Mouse (Mus musculus) heart, embryonic 10.5 days (tissue): Measurements from ENCODE around the gene Rpa1. TPM values are rescaled to one million over a fixed set of nuclear protein-coding genes. Genes with fewer than 3 reads are reported as not detected.

Experiments used
- DNase-seq: peaks from one replicate; pipeline ENCODE4 v3.0.0-alpha.2; 2017; ENCODE audit warnings: low spot score
- H3K27ac ChIP-seq: fragments of 300-500 bp; sonication (generic); 2 replicates; pipeline ENCODE4 v1.5.1; 2016; ENCODE audit warnings: mild to moderate bottlenecking
- H3K27me3 ChIP-seq: fragments of 300-500 bp; sonication (generic); 2 replicates; pipeline ENCODE4 v1.6.1; 2016; ENCODE audit warnings: mild to moderate bottlenecking; ENCODE audit not compliant: poor library complexity, insufficient read depth, severe bottlenecking
- H3K36me3 ChIP-seq: fragments of 300-500 bp; sonication (generic); 2 replicates; pipeline ENCODE4 v1.6.1; 2016; ENCODE audit warnings: mild to moderate bottlenecking, moderate library complexity
- H3K4me1 ChIP-seq: fragments of 300-500 bp; sonication (generic); 2 replicates; pipeline ENCODE4 v1.6.1; 2016; ENCODE audit warnings: mild to moderate bottlenecking
- H3K4me3 ChIP-seq: fragments of 300-500 bp; sonication (generic); 2 replicates; pipeline ENCODE4 v1.5.1; 2016; ENCODE audit warnings: mild to moderate bottlenecking, moderate library complexity
- H3K9me3 ChIP-seq: fragments of 300-500 bp; sonication (generic); 2 replicates; pipeline ENCODE4 v1.6.1; 2016; ENCODE audit warnings: mild to moderate bottlenecking, moderate library complexity
- WGBS: fragments of 180-500 bp; shearing (Covaris S2); methylation state at CpG from one replicate; pipeline ENCODE4 v1.1.7; 2016; 5-methylcytosine and 5-hydroxymethylcytosine counted together
- polyA plus RNA-seq: library from polyadenylated mRNA; unstranded; fragments of >200 nt; fragmentation: Nextera tagmentation; extraction: Ambion mirVana; gene quantifications from 2 replicates; pipeline ENCODE4 v1.2.1, GENCODE M21; 2016

Rpa1 gene
- polyA plus RNA-seq, 1 experiment from 2014 or later, result 127 TPM

- 84% methylated on average over 2 of the region's 2 CpGs for WGBS
- peaks cover 31% of the 10 kb centered on the region for H3K36me3 ChIP-seq
Measured at GRCm38 (mm10) chr11:75344163-75344562, 4.0 kb downstream of the Rpa1 start.

GRCm38 (mm10) chr11:75343096-75343495 is 5.0 kb downstream of the Rpa1 start:
- DNase-seq, result peak; percentile 56
- WGBS, result 88% methylated on average over 2 of the region's 2 CpGs
- H3K4me1 ChIP-seq, result peaks cover 14% of the 10 kb centered on the region
- no peaks in the 10 kb centered on the region for H3K9me3 ChIP-seq
- no peaks in the 10 kb centered on the region for H3K27me3 ChIP-seq
- no peak overlapping the region for H3K4me3 ChIP-seq
- H3K27ac ChIP-seq, result no peak overlapping the region
- peaks cover 41% of the 10 kb centered on the region for H3K36me3 ChIP-seq

More at GRCm38 (mm10) chr11:75344163-75344562, 4.0 kb downstream of the Rpa1 start:
- Histone ChIP-seq H3K4me3 (no peak overlapping the region), H3K27ac (no peak overlapping the region), H3K4me1 (peaks cover 19% of the 10 kb centered on the region), H3K9me3 (no peaks in the 10 kb centered on the region), H3K27me3 (no peaks in the 10 kb centered on the region)
- no peak for DNase-seq

GRCm38 (mm10) chr11:75340698-75341345 is 7.3 kb downstream of the Rpa1 start:
- Histone ChIP-seq H3K27ac (no peak overlapping the region), H3K9me3 (no peaks in the 10 kb centered on the region), H3K4me1 (0 out of 2 replicates have a peak, but pooled peaks cover 4% of the 10 kb centered on the region), H3K4me3 (no peak overlapping the region), H3K36me3 (peaks cover 61% of the 10 kb centered on the region), H3K27me3 (no peaks in the 10 kb centered on the region)
- WGBS, result 89% methylated on average over 12 of the region's 12 CpGs
- DNase-seq, result peak; percentile 39

- no peaks in the 10 kb centered on the region for H3K27me3 ChIP-seq
- no peaks in the 10 kb centered on the region for H3K9me3 ChIP-seq
- H3K27ac ChIP-seq, result no peak overlapping the region
- H3K4me3 ChIP-seq, result no peak overlapping the region
- 89% methylated on average over 14 of the region's 14 CpGs for WGBS
- H3K36me3 ChIP-seq, result peaks cover 64% of the 10 kb centered on the region
- DNase-seq, result no peak
- H3K4me1 ChIP-seq, result 0 out of 2 replicates have a peak, but pooled peaks cover 4% of the 10 kb centered on the region
Measured at GRCm38 (mm10) chr11:75340076-75340475, 8.0 kb downstream of the Rpa1 start.

GRCm38 (mm10) chr11:75337246-75337645 is 10.9 kb downstream of the Rpa1 start:
- Histone ChIP-seq H3K27ac (no peak overlapping the region), H3K4me1 (no peaks in the 10 kb centered on the region), H3K4me3 (no peak overlapping the region), H3K9me3 (no peaks in the 10 kb centered on the region), H3K27me3 (no peaks in the 10 kb centered on the region), H3K36me3 (peaks cover 78% of the 10 kb centered on the region)
- no peak for DNase-seq
- WGBS, result 88% methylated on average over 7 of the region's 7 CpGs

GRCm38 (mm10) chr11:75336676-75337075 is 11.4 kb downstream of the Rpa1 start:
- no peak overlapping the region for H3K4me3 ChIP-seq
- WGBS, result 67% methylated on average over 8 of the region's 8 CpGs
- H3K27me3 ChIP-seq, result no peaks in the 10 kb centered on the region
- no peaks in the 10 kb centered on the region for H3K9me3 ChIP-seq
- H3K4me1 ChIP-seq, result no peaks in the 10 kb centered on the region
- peaks cover 80% of the 10 kb centered on the region for H3K36me3 ChIP-seq
- H3K27ac ChIP-seq, result no peak overlapping the region
- DNase-seq, result no peak

- peaks cover 9% of the 10 kb centered on the region; the same call in 1 of the 2 replicates for H3K4me1 ChIP-seq
- H3K9me3 ChIP-seq, result no peaks in the 10 kb centered on the region
- WGBS, result 84% methylated on average over 7 of the region's 7 CpGs
- H3K36me3 ChIP-seq, result peaks cover 19% of the 10 kb centered on the region; the same call in 1 of the 2 replicates
- H3K27ac ChIP-seq, result no peak overlapping the region
- DNase-seq, result no peak
- no peak overlapping the region for H3K4me3 ChIP-seq
- H3K27me3 ChIP-seq, result no peaks in the 10 kb centered on the region
Measured at GRCm38 (mm10) chr11:75325969-75326311, 22.2 kb downstream of the Rpa1 start.

- Histone ChIP-seq H3K27ac (no peak overlapping the region), H3K4me3 (no peak overlapping the region)
- 81% methylated on average over 16 of the region's 16 CpGs for WGBS
Measured at GRCm38 (mm10) chr11:75325116-75325968, 22.8 kb downstream of the Rpa1 start.

GRCm38 (mm10) chr11:75324433-75324832 is 23.7 kb downstream of the Rpa1 start:
- Histone ChIP-seq H3K27ac (no peak overlapping the region), H3K9me3 (no peaks in the 10 kb centered on the region), H3K4me1 (peaks cover 9% of the 10 kb centered on the region; the same call in 1 of the 2 replicates), H3K4me3 (no peak overlapping the region), H3K36me3 (peaks cover 18% of the 10 kb centered on the region; the same call in 1 of the 2 replicates), H3K27me3 (no peaks in the 10 kb centered on the region)
- 85% methylated on average over 2 of the region's 2 CpGs for WGBS
- no peak for DNase-seq

More at GRCm38 (mm10) chr11:75325116-75325968, 22.8 kb downstream of the Rpa1 start:
- no peaks in the 10 kb centered on the region for H3K9me3 ChIP-seq
- H3K27me3 ChIP-seq, result no peaks in the 10 kb centered on the region
- H3K36me3 ChIP-seq, result peaks cover 18% of the 10 kb centered on the region; the same call in 1 of the 2 replicates
- no peak for DNase-seq
- peaks cover 9% of the 10 kb centered on the region; the same call in 1 of the 2 replicates for H3K4me1 ChIP-seq

GRCm38 (mm10) chr11:75323326-75323737 is 24.8 kb downstream of the Rpa1 start:
- H3K9me3 ChIP-seq, result no peaks in the 10 kb centered on the region
- H3K4me3 ChIP-seq, result no peak overlapping the region
- no peak overlapping the region for H3K27ac ChIP-seq
- no peaks in the 10 kb centered on the region for H3K27me3 ChIP-seq
- DNase-seq, result no peak
- H3K36me3 ChIP-seq, result peaks cover 15% of the 10 kb centered on the region
- peaks cover 9% of the 10 kb centered on the region; the same call in 1 of the 2 replicates for H3K4me1 ChIP-seq
- WGBS, result 82% methylated on average over 8 of the region's 8 CpGs

- Histone ChIP-seq H3K4me1 (0 out of 2 replicates have a peak, but pooled peaks cover 5% of the 10 kb centered on the region), H3K36me3 (peaks cover 36% of the 10 kb centered on the region), H3K27me3 (no peaks in the 10 kb centered on the region), H3K4me3 (no peak overlapping the region), H3K27ac (no peak overlapping the region), H3K9me3 (no peaks in the 10 kb centered on the region)
- DNase-seq, result no peak
- 68% methylated on average over 5 of the region's 5 CpGs for WGBS
Measured at GRCm38 (mm10) chr11:75319246-75319645, 28.9 kb downstream of the Rpa1 start.

GRCm38 (mm10) chr11:75318351-75319221 is 29.5 kb downstream of the Rpa1 start:
- H3K36me3 ChIP-seq, result peaks cover 42% of the 10 kb centered on the region
- no peak overlapping the region for H3K4me3 ChIP-seq
- H3K27ac ChIP-seq, result peak overlapping the region; percentile 42; the same call in 1 of the 2 replicates
- no peaks in the 10 kb centered on the region for H3K27me3 ChIP-seq
- WGBS, result 75% methylated on average over 14 of the region's 14 CpGs
- H3K4me1 ChIP-seq, result 0 out of 2 replicates have a peak, but pooled peaks cover 5% of the 10 kb centered on the region
- DNase-seq, result no peak
- no peaks in the 10 kb centered on the region for H3K9me3 ChIP-seq
